Mouse (Mus musculus): ENCODE results near the gene A730049H05Rik. TPM values are rescaled to one million over a fixed set of nuclear protein-coding genes. Genes with fewer than 3 reads are reported as not detected.

A730049H05Rik gene
- total and polyA plus RNA-seq, 2 experiments from 2014 or later, result 0.38 to 0.57 TPM

GRCm38 (mm10) chr6:92849208-92849607 lies 32.9 kb downstream of the A730049H05Rik start:
- Histone ChIP-seq H3K27ac (ENCODE audit: low read depth, low read length) (no peak overlapping the region), H3K36me3 (ENCODE audit: insufficient read depth) (no peaks in the 10 kb centered on the region), H3K9me3 (ENCODE audit: low read length) (no peaks in the 10 kb centered on the region), H3K9ac (no peak overlapping the region), H3K4me2 (ENCODE audit: low read depth) (no peak overlapping the region), H3K4me1 (ENCODE audit: insufficient read depth) (no peaks in the 10 kb centered on the region; the same call in 1 of the 2 replicates), H3K27me3 (ENCODE audit: insufficient read depth, low read length) (no peaks in the 10 kb centered on the region), H3K4me3 (ENCODE audit: low read depth, low read length) (no peak overlapping the region)
- ATAC-seq (no peak), DNase-seq (no peak)
- no peak for TF ChIP-seq CTCF (IDR thresholded peaks at IDR 0.05; ENCODE audit: low read depth)
- whole genome bisulfite sequencing, result 85% methylated on average over 9 of the region's 9 CpGs

GRCm38 (mm10) chr6:92850250-92850649 lies 34.0 kb downstream of the A730049H05Rik start:
- H3K9me3 ChIP-seq (ENCODE audit: low read length), result no peaks in the 10 kb centered on the region
- no peak for TF ChIP-seq CTCF (IDR thresholded peaks at IDR 0.05; ENCODE audit: low read depth)
- no peak overlapping the region for H3K27ac ChIP-seq (ENCODE audit: low read depth, low read length)
- H3K27me3 ChIP-seq (ENCODE audit: insufficient read depth, low read length), result no peaks in the 10 kb centered on the region
- H3K4me3 ChIP-seq (ENCODE audit: low read depth, low read length), result no peak overlapping the region
- H3K4me1 ChIP-seq (ENCODE audit: insufficient read depth), result no peaks in the 10 kb centered on the region; the same call in 1 of the 2 replicates
- H3K9ac ChIP-seq, result no peak overlapping the region
- 8% methylated on average over 5 of the region's 5 CpGs for WGBS
- H3K4me2 ChIP-seq (ENCODE audit: low read depth), result no peak overlapping the region
- peak; percentile 70 for DNase-seq
- peak; percentile 64 for ATAC-seq
- no peaks in the 10 kb centered on the region for H3K36me3 ChIP-seq (ENCODE audit: insufficient read depth)

GRCm38 (mm10) chr6:92854873-92855272 lies 38.6 kb downstream of the A730049H05Rik start:
- Histone ChIP-seq H3K36me3 (ENCODE audit: insufficient read depth) (no peaks in the 10 kb centered on the region), H3K9me3 (ENCODE audit: low read length) (no peaks in the 10 kb centered on the region), H3K4me3 (ENCODE audit: low read depth, low read length) (no peak overlapping the region), H3K27ac (ENCODE audit: low read depth, low read length) (no peak overlapping the region), H3K27me3 (ENCODE audit: insufficient read depth, low read length) (no peaks in the 10 kb centered on the region), H3K4me2 (ENCODE audit: low read depth) (no peak overlapping the region), H3K9ac (no peak overlapping the region), H3K4me1 (ENCODE audit: insufficient read depth) (no peaks in the 10 kb centered on the region; the same call in 1 of the 2 replicates)
- 92% methylated on average over 4 of the region's 4 CpGs for WGBS
- ATAC-seq (no peak), DNase-seq (no peak)
- TF ChIP-seq CTCF (IDR thresholded peaks at IDR 0.05; ENCODE audit: low read depth), result no peak

GRCm38 (mm10) chr6:92857761-92858160 lies 41.5 kb downstream of the A730049H05Rik start:
- Histone ChIP-seq H3K36me3 (ENCODE audit: insufficient read depth) (no peaks in the 10 kb centered on the region), H3K9ac (no peak overlapping the region), H3K4me2 (ENCODE audit: low read depth) (no peak overlapping the region), H3K4me3 (ENCODE audit: low read depth, low read length) (no peak overlapping the region), H3K27me3 (ENCODE audit: insufficient read depth, low read length) (no peaks in the 10 kb centered on the region), H3K4me1 (ENCODE audit: insufficient read depth) (no peaks in the 10 kb centered on the region), H3K27ac (ENCODE audit: low read depth, low read length) (no peak overlapping the region), H3K9me3 (ENCODE audit: low read length) (no peaks in the 10 kb centered on the region)
- 93% methylated on average over 13 of the region's 13 CpGs for WGBS
- ATAC-seq (no peak), DNase-seq (no peak)
- no peak for TF ChIP-seq CTCF (IDR thresholded peaks at IDR 0.05; ENCODE audit: low read depth)

- Histone ChIP-seq H3K4me2 (ENCODE audit: low read depth) (no peak overlapping the region), H3K9ac (no peak overlapping the region), H3K4me1 (ENCODE audit: insufficient read depth) (no peaks in the 10 kb centered on the region), H3K36me3 (ENCODE audit: insufficient read depth) (no peaks in the 10 kb centered on the region), H3K4me3 (ENCODE audit: low read depth, low read length) (no peak overlapping the region), H3K27ac (ENCODE audit: low read depth, low read length) (no peak overlapping the region), H3K9me3 (ENCODE audit: low read length) (no peaks in the 10 kb centered on the region), H3K27me3 (ENCODE audit: insufficient read depth, low read length) (no peaks in the 10 kb centered on the region)
- WGBS, result 80% methylated on average over 12 of the region's 12 CpGs
- TF ChIP-seq CTCF (IDR thresholded peaks at IDR 0.05; ENCODE audit: low read depth), result no peak
- DNase-seq (no peak), ATAC-seq (no peak)
Observed at GRCm38 (mm10) chr6:92858721-92859510, 42.6 kb downstream of the A730049H05Rik start.

- Histone ChIP-seq H3K4me3 (ENCODE audit: low read depth, low read length) (no peak overlapping the region), H3K27ac (ENCODE audit: low read depth, low read length) (no peak overlapping the region), H3K36me3 (ENCODE audit: insufficient read depth) (no peaks in the 10 kb centered on the region), H3K9me3 (ENCODE audit: low read length) (no peaks in the 10 kb centered on the region), H3K9ac (no peak overlapping the region), H3K4me1 (ENCODE audit: insufficient read depth) (no peaks in the 10 kb centered on the region), H3K27me3 (ENCODE audit: insufficient read depth, low read length) (no peaks in the 10 kb centered on the region), H3K4me2 (ENCODE audit: low read depth) (no peak overlapping the region)
- no peak for DNase-seq
- TF ChIP-seq CTCF (IDR thresholded peaks at IDR 0.05; ENCODE audit: low read depth), result no peak
- WGBS, result 75% methylated on average over 5 of the region's 5 CpGs
- ATAC-seq, result no peak
Observed at GRCm38 (mm10) chr6:92860285-92860912, 44.1 kb downstream of the A730049H05Rik start.

- ATAC-seq, result no peak
- no peak for TF ChIP-seq CTCF (IDR thresholded peaks at IDR 0.05; ENCODE audit: low read depth)
- H3K27me3 ChIP-seq (ENCODE audit: insufficient read depth, low read length), result no peaks in the 10 kb centered on the region
- no peak for DNase-seq
- no peak overlapping the region for H3K4me2 ChIP-seq (ENCODE audit: low read depth)
- WGBS, result 76% methylated on average over 9 of the region's 9 CpGs
- H3K4me1 ChIP-seq (ENCODE audit: insufficient read depth), result no peaks in the 10 kb centered on the region
- no peak overlapping the region for H3K9ac ChIP-seq
- no peaks in the 10 kb centered on the region for H3K36me3 ChIP-seq (ENCODE audit: insufficient read depth)
- H3K9me3 ChIP-seq (ENCODE audit: low read length), result no peaks in the 10 kb centered on the region
- H3K4me3 ChIP-seq (ENCODE audit: low read depth, low read length), result no peak overlapping the region
- H3K27ac ChIP-seq (ENCODE audit: low read depth, low read length), result no peak overlapping the region
Observed at GRCm38 (mm10) chr6:92862599-92862998, 46.3 kb downstream of the A730049H05Rik start.

Data from forebrain, postnatal 0 days (tissue).